8 mouse cellular contexts compared by ENCODE assay signal in the genomic region with DNA sequence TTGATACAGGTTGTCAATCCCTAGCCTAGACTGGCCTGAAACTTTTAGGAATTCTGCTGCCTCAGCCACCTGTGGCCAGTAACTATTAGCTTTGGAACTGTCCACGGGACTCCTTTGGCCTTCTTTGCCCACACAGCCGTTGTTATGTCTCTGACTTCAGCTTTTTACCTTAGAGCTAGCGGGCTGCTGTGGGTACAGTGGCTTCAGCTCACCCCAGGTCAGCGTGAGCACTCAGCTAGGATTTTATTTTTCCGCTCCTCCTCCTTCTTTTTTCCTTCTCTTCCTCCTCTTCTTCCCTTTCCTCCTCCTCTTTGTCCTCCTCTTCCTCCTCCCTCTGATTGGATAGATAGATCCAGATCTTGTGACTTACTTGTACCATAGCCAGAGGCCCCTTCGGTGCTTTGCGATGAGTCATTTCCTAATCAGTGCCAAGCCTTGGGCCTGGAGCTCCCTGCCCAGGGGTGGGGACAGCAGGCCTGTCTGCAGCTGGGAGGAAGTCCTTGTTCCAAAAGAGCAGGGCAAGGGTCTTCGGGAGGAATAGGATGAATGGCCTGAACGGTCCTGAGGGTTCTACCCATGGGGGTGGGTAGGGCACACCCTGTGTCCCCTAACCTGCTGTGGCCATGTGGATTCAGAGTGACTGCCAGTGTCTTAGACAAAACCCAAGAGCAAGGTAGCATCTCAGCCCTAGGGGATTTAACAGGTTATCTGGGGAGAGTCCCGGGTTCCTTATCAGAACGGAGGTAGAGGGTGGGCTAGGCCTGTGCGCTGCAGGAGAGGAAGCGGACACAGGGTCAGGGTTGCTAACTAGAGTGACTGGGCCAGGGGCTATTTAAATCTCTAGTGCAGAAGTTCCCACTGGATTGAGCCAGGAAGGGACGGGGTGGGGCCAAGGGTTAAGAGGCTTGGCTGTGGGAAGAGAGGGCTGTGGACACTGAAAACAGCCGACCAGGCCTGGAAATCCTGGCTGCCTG. TPM values are rescaled to one million over a fixed set of nuclear protein-coding genes. Genes with fewer than 3 reads are reported as not detected.
DNase-seq lines count a peak whose midpoint lies in the region; ATAC-seq and TF ChIP-seq lines count a peak whose summit lies in the region.

No protein-coding gene starts in this region.

- H3K4me3 ChIP-seq in midbrain, embryonic 16.5 days (ENCODE audit: low read depth, low read length), result no peak overlapping the region
- no peak overlapping the region for H3K4me3 ChIP-seq in midbrain, embryonic 13.5 days (replicated peaks)
- H3K4me3 ChIP-seq in embryonic facial prominence, embryonic 10.5 days, result no peak overlapping the region
- no peak overlapping the region for H3K4me3 ChIP-seq in limb, embryonic 15.5 days
- peak overlapping the region; percentile 39 for H3K4me3 ChIP-seq in small intestine, adult 2 months (ENCODE audit: low read depth, low read length)

- H3K9ac ChIP-seq in midbrain, embryonic 16.5 days (ENCODE audit: low read depth, low read length), result no peak overlapping the region
- H3K9ac ChIP-seq in midbrain, embryonic 13.5 days (replicated peaks), result no peak overlapping the region
- H3K9ac ChIP-seq in limb, embryonic 15.5 days, result no peak overlapping the region

- H3K4me1 ChIP-seq in midbrain, embryonic 16.5 days (ENCODE audit: control insufficient read depth, insufficient read depth, low read length), result no peaks in the 10 kb centered on the region
- no peaks in the 10 kb centered on the region; the same call in 1 of the 2 replicates for H3K4me1 ChIP-seq in midbrain, embryonic 13.5 days (replicated peaks)
- peaks cover 57% of the 10 kb centered on the region for H3K4me1 ChIP-seq in embryonic facial prominence, embryonic 10.5 days
- H3K4me1 ChIP-seq in limb, embryonic 15.5 days, result peaks cover 26% of the 10 kb centered on the region
- H3K4me1 ChIP-seq in small intestine, adult 2 months (ENCODE audit: control insufficient read depth, insufficient read depth, insufficient read length, low read length), result peaks cover 20% of the 10 kb centered on the region

- 73% methylated on average over 15 of the region's 15 CpGs for WGBS in midbrain, embryonic 16.5 days
- 70% methylated on average over 15 of the region's 15 CpGs for WGBS in midbrain, embryonic 13.5 days
- WGBS in embryonic facial prominence, embryonic 10.5 days, result 46% methylated on average over 15 of the region's 15 CpGs
- 50% methylated on average over 15 of the region's 15 CpGs for WGBS in limb, embryonic 15.5 days
- WGBS in small intestine, adult 2 months, result 14% methylated on average over 15 of the region's 15 CpGs

- no peaks in the 10 kb centered on the region for H3K36me3 ChIP-seq in midbrain, embryonic 16.5 days (ENCODE audit: control insufficient read depth, insufficient read depth, low read length)
- no peaks in the 10 kb centered on the region for H3K36me3 ChIP-seq in midbrain, embryonic 13.5 days
- peaks cover 7% of the 10 kb centered on the region; the same call in 1 of the 2 replicates for H3K36me3 ChIP-seq in embryonic facial prominence, embryonic 10.5 days (replicated peaks)
- H3K36me3 ChIP-seq in limb, embryonic 15.5 days, result no peaks in the 10 kb centered on the region
- no peaks in the 10 kb centered on the region for H3K36me3 ChIP-seq in small intestine, adult 2 months (ENCODE audit: control insufficient read depth, insufficient read depth, low read length)

- TF ChIP-seq POLR2A in small intestine, adult 2 months (IDR thresholded peaks at IDR 0.05; ENCODE audit: low read depth, low read length), result no peak; the same call in 1 of the 2 replicates

- no peak overlapping the region for H3K27ac ChIP-seq in midbrain, embryonic 16.5 days (ENCODE audit: low read length)
- H3K27ac ChIP-seq in midbrain, embryonic 13.5 days, result no peak overlapping the region
- H3K27ac ChIP-seq in embryonic facial prominence, embryonic 10.5 days (replicated peaks), result peak overlapping the region; percentile 26
- H3K27ac ChIP-seq in limb, embryonic 15.5 days, result peak overlapping the region; percentile 60
- H3K27ac ChIP-seq in small intestine, adult 2 months (ENCODE audit: insufficient read depth, low read depth, low read length), result peak overlapping the region; percentile 89

- ATAC-seq in midbrain, embryonic 16.5 days, result peak; percentile 28; the same call in 1 of the 2 replicates
- no peak for ATAC-seq in midbrain, embryonic 13.5 days
- peak; percentile 71 for ATAC-seq in limb, embryonic 15.5 days (ENCODE audit: insufficient number of reproducible peaks, low FRiP score, low TSS enrichment, low read depth)

- no peak for DNase-seq in embryonic facial prominence, embryonic 10.5 days (ENCODE audit: low spot score)
- DNase-seq in heart, postnatal 10 days, result peak; percentile 85 to 89
- DNase-seq in right cerebral cortex, postnatal 14 days, result no peak
- DNase-seq in cerebellum, adult 8-10 months, result no peak

- no peak for TF ChIP-seq CTCF in small intestine, adult 2 months (IDR thresholded peaks at IDR 0.05; ENCODE audit: extremely low read depth, insufficient read length, insufficient replicate concordance, low read depth, low read length)

- no peak overlapping the region for H3K4me2 ChIP-seq in midbrain, embryonic 16.5 days (ENCODE audit: low read length)
- H3K4me2 ChIP-seq in midbrain, embryonic 13.5 days (replicated peaks), result no peak overlapping the region
- H3K4me2 ChIP-seq in limb, embryonic 15.5 days, result no peak overlapping the region

- no peaks in the 10 kb centered on the region for H3K9me3 ChIP-seq in midbrain, embryonic 16.5 days (replicated peaks; ENCODE audit: control insufficient read depth, low read length, poor library complexity, severe bottlenecking)
- no peaks in the 10 kb centered on the region for H3K9me3 ChIP-seq in midbrain, embryonic 13.5 days
- no peaks in the 10 kb centered on the region for H3K9me3 ChIP-seq in embryonic facial prominence, embryonic 10.5 days
- no peaks in the 10 kb centered on the region for H3K9me3 ChIP-seq in limb, embryonic 15.5 days

- H3K27me3 ChIP-seq in midbrain, embryonic 16.5 days (ENCODE audit: control insufficient read depth, insufficient read depth, low read depth, low read length), result no peaks in the 10 kb centered on the region
- H3K27me3 ChIP-seq in midbrain, embryonic 13.5 days, result peaks cover 6% of the 10 kb centered on the region; the same call in 1 of the 2 replicates
- no peaks in the 10 kb centered on the region for H3K27me3 ChIP-seq in embryonic facial prominence, embryonic 10.5 days (replicated peaks; ENCODE audit: low read depth, poor library complexity, severe bottlenecking)
- no peaks in the 10 kb centered on the region for H3K27me3 ChIP-seq in limb, embryonic 15.5 days
- no peaks in the 10 kb centered on the region for H3K27me3 ChIP-seq in small intestine, adult 2 months (ENCODE audit: control insufficient read depth, insufficient read depth, low read length)

- intact Hi-C loops in heart, postnatal 10 days (cut with DNase I), result loop anchor here (5.0 kb wide), 1 partner anchor 58 kb away; a partner anchor contains a TSS

RNA-seq across cellular contexts. Expression of a gene that starts 58.5 kb away (rescaled TPM):
- polyA plus RNA-seq in midbrain, embryonic 16.5 days (2015; fragmentation: Nextera tagmentation; extraction: Ambion mirVana), result 4.2 and 4.5 TPM in 2 replicates
- polyA plus RNA-seq in midbrain, embryonic 13.5 days (2015; fragmentation: Nextera tagmentation; extraction: Ambion mirVana), result 5.1 and 5.5 TPM in 2 replicates
- 34.9 and 41.2 TPM in 2 replicates for polyA plus RNA-seq in embryonic facial prominence, embryonic 10.5 days (2016; fragmentation: Nextera tagmentation; extraction: Ambion mirVana)
- total RNA-seq in heart, postnatal 10 days (2021), result 10 to 100 TPM; 37.0 to 37.6 TPM
- 46.3 and 50.6 TPM in 2 replicates for polyA plus RNA-seq in limb, embryonic 15.5 days (2015; fragmentation: Nextera tagmentation; extraction: Ambion mirVana)
- polyA plus RNA-seq in small intestine, adult 2 months (2012; rRNA removed), result 4.2 and 7.2 TPM in 2 replicates

Comparison
In these comparisons a context has a peak if more than half of its experiments do, and no peak if none do; other contexts are left out.
1. H3K27ac ChIP-seq: peak in embryonic facial prominence, embryonic 10.5 days (single experiment), limb, embryonic 15.5 days (single experiment) and small intestine, adult 2 months (single experiment); none in midbrain, embryonic 16.5 days (single experiment) and midbrain, embryonic 13.5 days (single experiment).
2. DNase-seq: peak in heart, postnatal 10 days (2 of 2); none in embryonic facial prominence, embryonic 10.5 days (single experiment), right cerebral cortex, postnatal 14 days (single experiment) and cerebellum, adult 8-10 months (single experiment).